Mouse (Mus musculus): ENCODE data around the gene Kansl3.

- no peak for TF ChIP-seq CTCF (IDR thresholded peaks at IDR 0.05; ENCODE audit: borderline replicate concordance, insufficient read depth, low read length)
- TF ChIP-seq POLR2A (IDR thresholded peaks at IDR 0.05; ENCODE audit: low read depth, low read length), result no peak
Observed at GRCm38 (mm10) chr1:36325900-36326321, 43.1 kb downstream of the Kansl3 start.

Data from embryonic fibroblast, embryonic 13.5 days (primary cell).